Mouse (Mus musculus) myocyte (in vitro differentiated cells): ENCODE results near the gene Glt6d1.

ENCODE experiments used
- E2F4 ChIP-seq: IDR thresholded peaks from one replicate; pipeline ENCODE4 v1.6.1; 2011; ENCODE audit warnings: mild to moderate bottlenecking, control low read depth, moderate library complexity; ENCODE audit not compliant: insufficient read depth
- MAX ChIP-seq: IDR thresholded peaks from one replicate; pipeline ENCODE4 v1.6.1; 2011; ENCODE audit warnings: low read depth, mild to moderate bottlenecking, control low read depth
- MYOD1 ChIP-seq, 3 experiments: IDR thresholded peaks; one replicate each; pipeline ENCODE4 v1.6.1; 2011; ENCODE audit warnings: control low read depth in 2 of 3, low read depth in 2 of 3, mild to moderate bottlenecking in 2 of 3, moderate library complexity in 1 of 3; ENCODE audit not compliant: insufficient read length in 2 of 3, control insufficient read depth in 1 of 3
- MYOG ChIP-seq, 3 experiments: IDR thresholded peaks; one replicate each; pipeline ENCODE4 v1.6.1; 2011; ENCODE audit warnings: control low read depth in 2 of 3, low read depth in 2 of 3, mild to moderate bottlenecking in 2 of 3; ENCODE audit not compliant: insufficient read length in 2 of 3, control insufficient read depth in 1 of 3, insufficient read depth in 1 of 3
- POLR2A ChIP-seq: IDR thresholded peaks from one replicate; pipeline ENCODE4 v1.6.1; 2011; ENCODE audit warnings: low read depth, mild to moderate bottlenecking, control low read depth, moderate library complexity; ENCODE audit not compliant: insufficient read length
- POLR2AphosphoS2 ChIP-seq: IDR thresholded peaks from one replicate; pipeline ENCODE4 v1.6.1; 2011; ENCODE audit warnings: low read depth, control low read depth; ENCODE audit not compliant: insufficient read length
- REST ChIP-seq: IDR thresholded peaks from one replicate; pipeline ENCODE4 v1.6.1; 2011; ENCODE audit warnings: mild to moderate bottlenecking, control low read depth, moderate library complexity; ENCODE audit not compliant: insufficient read depth, insufficient read length
- TCF3 ChIP-seq: IDR thresholded peaks from one replicate; pipeline ENCODE4 v1.6.1; 2011; ENCODE audit warnings: low read depth, control low read depth; ENCODE audit not compliant: insufficient read length
- USF1 ChIP-seq: IDR thresholded peaks from one replicate; pipeline ENCODE4 v1.6.1; 2011; ENCODE audit warnings: low read depth, mild to moderate bottlenecking, control low read depth, moderate library complexity

GRCm38 (mm10) chr2:25789092-25789491 is 26.6 kb downstream of the Glt6d1 start:
- no peak for TF ChIP-seq POLR2A
- TF ChIP-seq E2F4, result no peak
- TF ChIP-seq MAX, result no peak
- no peak for TF ChIP-seq TCF3
- no peak for TF ChIP-seq MYOG (IDR thresholded peaks at IDR 0.05; ENCODE audit: control insufficient read depth in 1 of 3, insufficient read depth in 1 of 3, insufficient read length in 2 of 3, low read depth in 2 of 3)
- TF ChIP-seq USF1, result no peak
- TF ChIP-seq POLR2AphosphoS2, result no peak
- no peak for TF ChIP-seq MYOD1 (IDR thresholded peaks at IDR 0.05; ENCODE audit: control insufficient read depth in 1 of 3, insufficient read length in 2 of 3, low read depth in 2 of 3)
- TF ChIP-seq REST, result no peak
